Mouse (Mus musculus): ENCODE data around the gene Fnbp1. TPM values are rescaled to one million over a fixed set of nuclear protein-coding genes. Genes with fewer than 3 reads are reported as not detected.
A peak's percentile ranks its signal among the peaks of the same experiment; 100 is the strongest.

Fnbp1 gene
- polyA plus RNA-seq, 1 experiment from 2014 or later = 4.5 TPM

- no peak overlapping the region for H3K4me2 ChIP-seq (ENCODE audit: low read depth, low read length)
- H3K36me3 ChIP-seq (replicated peaks; ENCODE audit: insufficient read depth, low read length) = no peaks in the 10 kb centered on the region
- TF ChIP-seq CTCF (IDR thresholded peaks at IDR 0.05; ENCODE audit: low read depth) (no peak), EP300 (IDR thresholded peaks at IDR 0.05; ENCODE audit: low read depth) (no peak)
- H3K27ac ChIP-seq (ENCODE audit: low read depth) = no peak overlapping the region
- WGBS (ENCODE audit: insufficient replicate concordance) = 82% methylated on average over 5 of the region's 5 CpGs
- H3K27me3 ChIP-seq (ENCODE audit: insufficient read depth, low read length) = no peaks in the 10 kb centered on the region
- no peak overlapping the region for H3K9ac ChIP-seq (replicated peaks)
- H3K9me3 ChIP-seq (ENCODE audit: low read length) = no peaks in the 10 kb centered on the region
- DNase-seq = no peak
- no peak for ATAC-seq
- peaks cover 18% of the 10 kb centered on the region for H3K4me1 ChIP-seq (ENCODE audit: insufficient read depth)
- no peak overlapping the region for H3K4me3 ChIP-seq (ENCODE audit: low read depth, low read length)
Measured at GRCm38 (mm10) chr2:31123493-31123892, 18.3 kb downstream of the Fnbp1 start.

DNA sequence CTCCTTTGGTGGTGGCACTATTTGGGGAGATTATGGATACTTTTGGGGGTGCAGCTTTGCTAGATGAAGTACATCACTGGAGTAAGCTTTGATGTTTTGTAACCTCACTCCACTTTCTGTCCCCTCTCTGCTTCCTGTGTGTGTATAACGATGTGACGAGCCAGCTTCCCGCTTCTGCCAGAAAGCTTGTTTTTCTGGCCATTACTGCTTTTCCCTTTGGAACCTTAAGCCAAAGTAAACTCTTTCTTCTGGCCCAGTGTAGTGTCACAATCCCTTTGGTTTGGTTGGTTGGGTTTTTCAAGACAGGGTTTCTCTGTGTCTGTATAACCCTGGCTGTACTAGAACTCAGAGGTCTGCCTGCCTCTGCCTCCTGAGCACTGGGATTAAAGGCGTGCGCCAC, 19.0 kb downstream of the Fnbp1 start:
- Histone ChIP-seq H3K4me3 (ENCODE audit: low read depth, low read length) (no peak overlapping the region), H3K9ac (replicated peaks) (no peak overlapping the region), H3K36me3 (replicated peaks; ENCODE audit: insufficient read depth, low read length) (no peaks in the 10 kb centered on the region), H3K27ac (ENCODE audit: low read depth) (no peak overlapping the region), H3K27me3 (ENCODE audit: insufficient read depth, low read length) (no peaks in the 10 kb centered on the region), H3K4me1 (ENCODE audit: insufficient read depth) (peaks cover 13% of the 10 kb centered on the region), H3K9me3 (ENCODE audit: low read length) (no peaks in the 10 kb centered on the region), H3K4me2 (ENCODE audit: low read depth, low read length) (no peak overlapping the region)
- no peak for ATAC-seq
- 76% methylated on average over 5 of the region's 5 CpGs for WGBS (ENCODE audit: insufficient replicate concordance)
- TF ChIP-seq EP300 (IDR thresholded peaks at IDR 0.05; ENCODE audit: low read depth) (no peak), CTCF (IDR thresholded peaks at IDR 0.05; ENCODE audit: low read depth) (no peak)
- DNase-seq = no peak

GRCm38 (mm10) chr2:31121131-31121693, 20.6 kb downstream of the Fnbp1 start:
- Histone ChIP-seq H3K4me1 (ENCODE audit: insufficient read depth) (peaks cover 15% of the 10 kb centered on the region), H3K36me3 (replicated peaks; ENCODE audit: insufficient read depth, low read length) (no peaks in the 10 kb centered on the region), H3K27ac (ENCODE audit: low read depth) (no peak overlapping the region), H3K9ac (replicated peaks) (no peak overlapping the region), H3K4me3 (ENCODE audit: low read depth, low read length) (no peak overlapping the region), H3K4me2 (ENCODE audit: low read depth, low read length) (no peak overlapping the region), H3K27me3 (ENCODE audit: insufficient read depth, low read length) (no peaks in the 10 kb centered on the region), H3K9me3 (ENCODE audit: low read length) (no peaks in the 10 kb centered on the region)
- WGBS (ENCODE audit: insufficient replicate concordance) = 64% methylated on average over 7 of the region's 7 CpGs
- no peak for ATAC-seq
- no peak for DNase-seq
- TF ChIP-seq CTCF (IDR thresholded peaks at IDR 0.05; ENCODE audit: low read depth) = no peak
- TF ChIP-seq EP300 (IDR thresholded peaks at IDR 0.05; ENCODE audit: low read depth) = no peak

GRCm38 (mm10) chr2:31119795-31120194, 22.0 kb downstream of the Fnbp1 start:
- Histone ChIP-seq H3K9me3 (ENCODE audit: low read length) (no peaks in the 10 kb centered on the region), H3K4me1 (ENCODE audit: insufficient read depth) (peaks cover 27% of the 10 kb centered on the region), H3K4me2 (ENCODE audit: low read depth, low read length) (no peak overlapping the region), H3K4me3 (ENCODE audit: low read depth, low read length) (no peak overlapping the region), H3K27me3 (ENCODE audit: insufficient read depth, low read length) (no peaks in the 10 kb centered on the region), H3K27ac (ENCODE audit: low read depth) (peak overlapping the region; percentile 22; the same call in 1 of the 2 replicates), H3K9ac (replicated peaks) (no peak overlapping the region), H3K36me3 (replicated peaks; ENCODE audit: insufficient read depth, low read length) (no peaks in the 10 kb centered on the region)
- ATAC-seq (no peak), DNase-seq (no peak)
- WGBS (ENCODE audit: insufficient replicate concordance) = 74% methylated on average over 13 of the region's 13 CpGs
- no peak for TF ChIP-seq EP300 (IDR thresholded peaks at IDR 0.05; ENCODE audit: low read depth)
- no peak for TF ChIP-seq CTCF (IDR thresholded peaks at IDR 0.05; ENCODE audit: low read depth)

DNA sequence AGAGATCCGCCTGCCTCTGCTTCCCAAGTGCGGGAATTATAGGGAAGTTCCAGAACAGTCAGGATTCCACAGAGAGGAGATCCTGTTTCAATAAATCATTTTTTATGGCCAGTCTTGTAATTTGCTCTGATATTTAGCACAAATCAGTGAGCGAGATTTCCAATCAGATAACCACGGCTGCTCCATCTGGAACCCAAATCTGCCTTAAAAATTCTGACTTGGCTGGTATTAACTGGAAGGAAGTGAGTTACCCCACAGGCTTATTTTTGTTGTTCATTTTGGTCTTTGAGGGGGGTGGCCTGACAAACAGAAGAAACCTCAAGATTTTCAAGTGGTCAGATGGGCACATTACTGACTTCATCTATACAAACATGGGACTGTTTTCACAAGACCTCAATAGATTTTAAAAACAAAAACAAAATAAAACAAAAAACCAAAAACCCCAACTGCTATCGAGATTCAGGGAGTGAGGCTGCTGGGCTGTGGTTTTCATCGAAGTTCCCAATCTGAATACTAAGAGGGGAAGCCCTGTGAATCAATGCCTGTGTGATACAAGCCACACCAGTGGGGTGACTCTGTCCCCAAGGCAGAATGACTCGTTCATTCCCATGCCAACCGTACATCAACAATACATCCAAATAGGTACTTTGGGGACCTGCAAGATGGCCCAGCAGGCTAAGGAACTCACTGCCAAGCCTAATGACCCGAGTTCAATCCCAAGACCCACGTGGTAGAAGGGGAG, 23.0 kb downstream of the Fnbp1 start:
- ATAC-seq (no peak), DNase-seq (no peak)
- Histone ChIP-seq H3K4me3 (ENCODE audit: low read depth, low read length) (no peak overlapping the region), H3K36me3 (replicated peaks; ENCODE audit: insufficient read depth, low read length) (no peaks in the 10 kb centered on the region), H3K4me2 (ENCODE audit: low read depth, low read length) (no peak overlapping the region), H3K9me3 (ENCODE audit: low read length) (no peaks in the 10 kb centered on the region), H3K27ac (ENCODE audit: low read depth) (no peak overlapping the region), H3K27me3 (ENCODE audit: insufficient read depth, low read length) (no peaks in the 10 kb centered on the region), H3K9ac (replicated peaks) (no peak overlapping the region), H3K4me1 (ENCODE audit: insufficient read depth) (peaks cover 26% of the 10 kb centered on the region)
- TF ChIP-seq CTCF (IDR thresholded peaks at IDR 0.05; ENCODE audit: low read depth) = no peak
- TF ChIP-seq EP300 (IDR thresholded peaks at IDR 0.05; ENCODE audit: low read depth) = no peak
- 65% methylated on average over 10 of the region's 10 CpGs for WGBS (ENCODE audit: insufficient replicate concordance)

- H3K9me3 ChIP-seq (ENCODE audit: low read length) = no peaks in the 10 kb centered on the region
- no peak overlapping the region for H3K9ac ChIP-seq (replicated peaks)
- H3K4me2 ChIP-seq (ENCODE audit: low read depth, low read length) = no peak overlapping the region
- no peak for DNase-seq
- no peak overlapping the region for H3K4me3 ChIP-seq (ENCODE audit: low read depth, low read length)
- H3K36me3 ChIP-seq (replicated peaks; ENCODE audit: insufficient read depth, low read length) = no peaks in the 10 kb centered on the region
- TF ChIP-seq CTCF (IDR thresholded peaks at IDR 0.05; ENCODE audit: low read depth) = no peak
- TF ChIP-seq EP300 (IDR thresholded peaks at IDR 0.05; ENCODE audit: low read depth) = no peak
- H3K27ac ChIP-seq (ENCODE audit: low read depth) = no peak overlapping the region
- WGBS (ENCODE audit: insufficient replicate concordance) = 71% methylated on average over 3 of the region's 3 CpGs
- H3K4me1 ChIP-seq (ENCODE audit: insufficient read depth) = peaks cover 26% of the 10 kb centered on the region
- H3K27me3 ChIP-seq (ENCODE audit: insufficient read depth, low read length) = no peaks in the 10 kb centered on the region
- no peak for ATAC-seq
Measured at GRCm38 (mm10) chr2:31118211-31118610, 23.6 kb downstream of the Fnbp1 start.

Measured in liver, postnatal 0 days (tissue).